Mouse (Mus musculus): ENCODE data around the gene Dmpk.

DNA sequence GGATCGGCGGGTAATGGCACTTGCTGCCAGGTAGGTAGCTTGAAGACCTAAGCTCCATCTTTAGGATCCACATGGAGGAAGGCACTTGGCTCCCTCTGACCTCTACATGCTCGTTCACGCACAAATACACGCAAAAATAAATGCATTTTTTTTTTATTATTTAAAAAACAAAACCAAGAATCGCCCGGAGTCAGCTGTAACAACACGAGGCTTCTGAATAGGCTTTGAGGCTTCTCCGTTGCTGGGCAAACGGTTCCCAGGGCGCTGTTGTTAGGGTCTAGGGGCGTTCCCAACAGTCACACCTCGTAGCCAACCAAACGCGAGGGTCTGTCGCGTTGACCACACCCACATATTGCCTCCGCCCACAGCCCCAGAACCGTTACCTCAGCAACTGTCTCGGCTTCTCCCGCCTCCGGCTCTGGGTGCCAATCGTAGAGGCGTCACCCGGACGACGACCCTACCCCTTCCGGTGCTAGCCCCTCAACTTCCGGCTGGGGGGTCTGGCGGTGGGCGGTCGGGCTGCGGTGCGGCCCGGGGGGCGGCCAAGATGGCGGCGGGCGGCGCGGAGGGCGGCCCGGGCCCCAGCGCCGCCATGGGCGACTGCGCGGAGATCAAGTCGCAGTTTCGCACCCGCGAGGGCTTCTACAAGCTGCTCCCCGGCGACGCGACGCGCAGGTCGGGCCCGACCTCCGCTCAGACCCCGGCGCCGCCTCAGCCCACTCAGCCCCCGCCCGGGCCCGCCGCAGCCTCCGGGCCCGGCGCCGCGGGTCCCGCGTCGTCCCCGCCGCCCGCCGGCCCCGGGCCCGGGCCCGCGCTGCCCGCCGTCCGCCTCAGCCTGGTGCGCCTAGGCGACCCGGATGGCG lies 7.7 kb upstream of the Dmpk start, which contains the start of gene Dmwd:
- TF ChIP-seq TAL1 (IDR thresholded peaks at IDR 0.05; ENCODE audit: low read length), result no peak
- no peak for TF ChIP-seq GATA1 (IDR thresholded peaks at IDR 0.05; ENCODE audit: low read length)
